Mouse (Mus musculus): Measurements from ENCODE around the gene Gm14419. TPM values are rescaled to one million over a fixed set of nuclear protein-coding genes. Genes with fewer than 3 reads are reported as not detected.
"Not testable (repeated sequence)": the region's sequence is repeated elsewhere in the genome, so short reads cannot be mapped to it uniquely, and the experiment has no call there.

Gene Gm14419
- polyA plus RNA-seq (2014; fragmentation: Nextera tagmentation; extraction: Ambion mirVana) = 13.9 and 14.9 TPM in 2 replicates

DNA sequence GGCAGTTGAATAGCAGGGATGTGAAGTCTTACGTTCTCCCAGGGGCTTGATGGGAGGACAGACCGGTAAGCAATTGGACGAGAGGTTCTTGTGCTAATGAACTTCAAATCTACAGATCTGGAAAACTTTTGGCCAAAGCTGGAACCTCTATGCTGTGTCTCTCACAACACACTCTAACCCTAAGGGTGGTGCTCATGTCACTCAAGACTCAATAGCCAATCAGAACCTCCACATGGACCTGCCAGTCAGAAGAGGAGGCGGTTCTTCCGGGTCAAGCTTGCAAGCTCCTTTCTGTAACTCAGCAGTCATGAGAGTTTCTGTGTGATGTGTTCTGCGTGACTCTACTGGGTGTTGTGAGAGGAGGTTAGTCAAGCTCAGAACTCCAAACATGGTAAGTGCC is at the start of gene Gm14419:
Gm14419 (plus strand) TSS at position 301 of the 400 bp plus-strand sequence.
- WGBS = no CpG with 5 or more reads among the region's 6 CpGs
- ATAC-seq (ENCODE audit: insufficient number of reproducible peaks, insufficient read depth, low FRiP score, low read depth); H3K27ac ChIP-seq (ENCODE audit: low read length); H3K4me3 ChIP-seq (ENCODE audit: low read depth, low read length); H3K36me3 ChIP-seq (ENCODE audit: control insufficient read depth, insufficient read depth, low read length); H3K4me2 ChIP-seq (replicated peaks; ENCODE audit: low read depth, low read length); H3K9ac ChIP-seq (replicated peaks; ENCODE audit: low read depth, low read length); H3K9me3 ChIP-seq (ENCODE audit: control insufficient read depth, low read depth, low read length); H3K27me3 ChIP-seq (ENCODE audit: control insufficient read depth, insufficient read depth, low read length); H3K4me1 ChIP-seq (ENCODE audit: control insufficient read depth, insufficient read depth, low read length): not testable (repeated sequence)

Other genes with a start within 250 kb of the Gm14419 start
- 24.4 and 25.6 TPM in 2 replicates for gene Gm14295, start 202.3 kb upstream of the Gm14419 start, polyA plus RNA-seq (2014; fragmentation: Nextera tagmentation; extraction: Ambion mirVana)
- gene Gm14408, start 169.8 kb upstream of the Gm14419 start, polyA plus RNA-seq (2014; fragmentation: Nextera tagmentation; extraction: Ambion mirVana) = not detected in 2 replicates
- 14.8 and 16.2 TPM in 2 replicates for gene Gm14296, start 73.1 kb upstream of the Gm14419 start, polyA plus RNA-seq (2014; fragmentation: Nextera tagmentation; extraction: Ambion mirVana)
- not detected in 2 replicates for gene Gm14401, start 73.4 kb downstream of the Gm14419 start, polyA plus RNA-seq (2014; fragmentation: Nextera tagmentation; extraction: Ambion mirVana)
- 30.4 and 35.7 TPM in 2 replicates for gene Gm14410, start 205.5 kb downstream of the Gm14419 start, polyA plus RNA-seq (2014; fragmentation: Nextera tagmentation; extraction: Ambion mirVana)

Data from stomach, embryonic 14.5 days (tissue).